Mouse (Mus musculus): ENCODE measurements at regions not wholly inside any gene's neighbourhood (a gene's known extent, or its start where the extent isn't known, plus 50 kb on each side); places are given as distances from the start of the nearest gene placed in this dataset.

GRCm38 (mm10) chr17:47150636-47151035 lies 140.3 kb upstream of the Ubr2 start:
- TF ChIP-seq GATA1 (IDR thresholded peaks at IDR 0.05; ENCODE audit: borderline replicate concordance, low read length): no peak
- no peak for TF ChIP-seq CTCF (IDR thresholded peaks at IDR 0.05; ENCODE audit: low read depth, low read length)
- TF ChIP-seq POLR2AphosphoS5 (IDR thresholded peaks at IDR 0.05; ENCODE audit: insufficient replicate concordance, low read depth, low read length): no peak
